Mouse (Mus musculus) bone marrow macrophage, adult 2 months (primary cell): ENCODE results near the gene Hoga1.

Experiments
- CTCF ChIP-seq: IDR thresholded peaks from 2 replicates; pipeline ENCODE4 v1.5.1; 2012; ENCODE audit warnings: low read depth, mild to moderate bottlenecking, low read length, moderate library complexity
- POLR2A ChIP-seq: IDR thresholded peaks from 2 replicates; pipeline ENCODE4 v1.6.1; 2012; ENCODE audit warnings: mild to moderate bottlenecking, low read depth, low read length, borderline replicate concordance

DNA sequence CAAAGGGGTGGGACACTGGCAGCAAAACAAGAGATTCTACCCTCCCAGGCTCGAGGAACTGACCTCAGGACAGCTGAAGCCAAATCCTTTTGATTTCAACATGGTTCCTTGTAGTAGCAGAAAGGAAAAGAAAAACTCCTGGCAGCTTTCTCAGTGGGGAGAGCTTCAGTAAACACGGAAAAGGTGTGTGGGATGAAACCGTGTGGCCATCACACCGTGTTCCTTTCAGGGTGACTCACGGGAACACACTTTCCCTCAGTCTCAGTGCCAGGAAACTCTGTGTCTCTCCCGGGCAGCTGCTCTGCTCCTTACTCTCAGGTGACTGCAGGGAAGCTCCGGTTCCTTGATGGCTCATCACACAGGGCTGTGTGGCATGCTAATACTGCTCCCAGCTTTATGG is 13.0 kb downstream of the Hoga1 start:
- no peak for TF ChIP-seq CTCF
- no peak for TF ChIP-seq POLR2A
